Mouse (Mus musculus) thymus, adult 2 months (tissue): Measurements from ENCODE around the gene Cacna1e.

ENCODE experiments used
- CTCF ChIP-seq: fragments of 200-500 bp; IDR thresholded peaks from 2 replicates; pipeline ENCODE4 v1.5.1; 2012; ENCODE audit warnings: mild to moderate bottlenecking, control low read depth, low read length, moderate library complexity, borderline replicate concordance; ENCODE audit not compliant: control insufficient read depth, poor library complexity, insufficient read depth; ENCODE audit errors: extremely low read depth
- POLR2A ChIP-seq: fragments of 200-500 bp; IDR thresholded peaks from 2 replicates; pipeline ENCODE4 v1.6.1; 2012; ENCODE audit warnings: mild to moderate bottlenecking, low read length, control low read depth, moderate library complexity; ENCODE audit not compliant: control insufficient read depth, poor library complexity, insufficient read depth; ENCODE audit errors: extremely low read depth

GRCm38 (mm10) chr1:154603781-154604180 is 280.5 kb downstream of the Cacna1e start:
- no peak for TF ChIP-seq CTCF
- TF ChIP-seq POLR2A = no peak
